Mouse (Mus musculus): ENCODE data around the gene Tmem19. TPM values are rescaled to one million over a fixed set of nuclear protein-coding genes. Genes with fewer than 3 reads are reported as not detected.

Gene Tmem19
- polyA plus RNA-seq, 1 experiment from 2014 or later = 29.3 TPM

- Histone ChIP-seq H3K36me3 (no peaks in the 10 kb centered on the region), H3K4me3 (peak within 1 kb of the TSS; percentile 80), H3K9ac (peak within 1 kb of the TSS; percentile 73), H3K27me3 (no peaks in the 10 kb centered on the region), H3K9me3 (no peaks in the 10 kb centered on the region), H3K27ac (peak within 1 kb of the TSS; percentile 96), H3K4me1 (peaks cover 28% of the 10 kb centered on the region), H3K4me2 (peak within 1 kb of the TSS; percentile 78)
- ATAC-seq (ENCODE audit: borderline replicate concordance, extremely low read depth, low FRiP score, low TSS enrichment) = peak; percentile 94
- under 1% methylated on average over 42 of the region's 48 CpGs for WGBS
Measured at GRCm38 (mm10) chr10:115315473-115316171, 46.7 kb downstream of the Tmem19 start, which contains the start of gene Rab21. Gene Rab21, minus strand, starts transcription at chr10:115315594.

- under 1% methylated on average over 50 of the region's 73 CpGs for WGBS
- H3K9ac ChIP-seq = peak overlapping the region; percentile 73
- peak overlapping the region; percentile 78 for H3K4me2 ChIP-seq
- H3K4me1 ChIP-seq = peaks cover 28% of the 10 kb centered on the region
- no peaks in the 10 kb centered on the region for H3K27me3 ChIP-seq
- H3K27ac ChIP-seq = peak overlapping the region; percentile 96
- H3K4me3 ChIP-seq = peak overlapping the region; percentile 80
- no peaks in the 10 kb centered on the region for H3K36me3 ChIP-seq
- peak; percentile 70; the same call in 1 of the 2 replicates for ATAC-seq (ENCODE audit: borderline replicate concordance, extremely low read depth, low FRiP score, low TSS enrichment)
- H3K9me3 ChIP-seq = no peaks in the 10 kb centered on the region
Measured at GRCm38 (mm10) chr10:115314582-115315452, 47.5 kb downstream of the Tmem19 start.

GRCm38 (mm10) chr10:115314287-115314581 is 48.1 kb downstream of the Tmem19 start:
- H3K27ac ChIP-seq = no peak overlapping the region
- H3K4me3 ChIP-seq = peak overlapping the region; percentile 80
- 10% methylated on average over 6 of the region's 6 CpGs for WGBS
- no peaks in the 10 kb centered on the region for H3K9me3 ChIP-seq
- H3K27me3 ChIP-seq = no peaks in the 10 kb centered on the region
- no peak for ATAC-seq (ENCODE audit: borderline replicate concordance, extremely low read depth, low FRiP score, low TSS enrichment)
- peaks cover 28% of the 10 kb centered on the region for H3K4me1 ChIP-seq
- peak overlapping the region; percentile 78 for H3K4me2 ChIP-seq
- H3K9ac ChIP-seq = peak overlapping the region; percentile 73
- H3K36me3 ChIP-seq = no peaks in the 10 kb centered on the region

- ATAC-seq (ENCODE audit: borderline replicate concordance, extremely low read depth, low FRiP score, low TSS enrichment) = no peak
- H3K27ac ChIP-seq = no peak overlapping the region
Measured at GRCm38 (mm10) chr10:115313641-115314286, 48.5 kb downstream of the Tmem19 start.

GRCm38 (mm10) chr10:115312732-115313131 is 49.6 kb downstream of the Tmem19 start:
- Histone ChIP-seq H3K9ac (no peak overlapping the region), H3K27me3 (no peaks in the 10 kb centered on the region), H3K4me1 (peaks cover 28% of the 10 kb centered on the region)

More at GRCm38 (mm10) chr10:115313641-115314286, 48.5 kb downstream of the Tmem19 start:
- peak overlapping the region; percentile 80 for H3K4me3 ChIP-seq
- peak overlapping the region; percentile 73 for H3K9ac ChIP-seq
- WGBS = 67% methylated on average over 14 of the region's 14 CpGs
- no peaks in the 10 kb centered on the region for H3K36me3 ChIP-seq
- no peaks in the 10 kb centered on the region for H3K9me3 ChIP-seq
- peak overlapping the region; percentile 78 for H3K4me2 ChIP-seq
- peaks cover 28% of the 10 kb centered on the region for H3K4me1 ChIP-seq
- no peaks in the 10 kb centered on the region for H3K27me3 ChIP-seq

GRCm38 (mm10) chr10:115312194-115312593 is 50.1 kb downstream of the Tmem19 start:
- WGBS = 69% methylated on average over 5 of the region's 5 CpGs
- ATAC-seq (ENCODE audit: borderline replicate concordance, extremely low read depth, low FRiP score, low TSS enrichment) = no peak
- Histone ChIP-seq H3K4me2 (no peak overlapping the region), H3K4me1 (peaks cover 28% of the 10 kb centered on the region), H3K9ac (no peak overlapping the region), H3K27me3 (no peaks in the 10 kb centered on the region), H3K36me3 (no peaks in the 10 kb centered on the region), H3K9me3 (no peaks in the 10 kb centered on the region), H3K27ac (no peak overlapping the region), H3K4me3 (no peak overlapping the region)

More at GRCm38 (mm10) chr10:115312732-115313131, 49.6 kb downstream of the Tmem19 start:
- 12% methylated on average over 3 of the region's 3 CpGs for WGBS
- H3K4me2 ChIP-seq = no peak overlapping the region
- H3K4me3 ChIP-seq = no peak overlapping the region
- no peaks in the 10 kb centered on the region for H3K9me3 ChIP-seq
- no peak overlapping the region for H3K27ac ChIP-seq
- no peak for ATAC-seq (ENCODE audit: borderline replicate concordance, extremely low read depth, low FRiP score, low TSS enrichment)
- no peaks in the 10 kb centered on the region for H3K36me3 ChIP-seq

GRCm38 (mm10) chr10:115311263-115311965 is 50.9 kb downstream of the Tmem19 start:
- H3K4me2 ChIP-seq = no peak overlapping the region
- 85% methylated on average over 14 of the region's 14 CpGs for WGBS
- no peaks in the 10 kb centered on the region for H3K9me3 ChIP-seq
- H3K27ac ChIP-seq = no peak overlapping the region
- no peak overlapping the region for H3K9ac ChIP-seq
- H3K27me3 ChIP-seq = no peaks in the 10 kb centered on the region
- H3K36me3 ChIP-seq = no peaks in the 10 kb centered on the region
- no peak for ATAC-seq (ENCODE audit: borderline replicate concordance, extremely low read depth, low FRiP score, low TSS enrichment)
- no peak overlapping the region for H3K4me3 ChIP-seq
- peaks cover 27% of the 10 kb centered on the region for H3K4me1 ChIP-seq

GRCm38 (mm10) chr10:115309191-115309590 is 53.1 kb downstream of the Tmem19 start:
- WGBS = 87% methylated on average over 4 of the region's 4 CpGs
- Histone ChIP-seq H3K27me3 (no peaks in the 10 kb centered on the region), H3K27ac (no peak overlapping the region), H3K36me3 (no peaks in the 10 kb centered on the region), H3K9ac (no peak overlapping the region), H3K4me2 (no peak overlapping the region), H3K4me1 (peaks cover 21% of the 10 kb centered on the region), H3K9me3 (no peaks in the 10 kb centered on the region), H3K4me3 (no peak overlapping the region)
- no peak for ATAC-seq (ENCODE audit: borderline replicate concordance, extremely low read depth, low FRiP score, low TSS enrichment)

- no peak overlapping the region for H3K9ac ChIP-seq
- 83% methylated on average over 7 of the region's 7 CpGs for WGBS
- H3K27me3 ChIP-seq = no peaks in the 10 kb centered on the region
- no peak overlapping the region for H3K4me2 ChIP-seq
- H3K4me1 ChIP-seq = peaks cover 3% of the 10 kb centered on the region
- no peak for ATAC-seq (ENCODE audit: borderline replicate concordance, extremely low read depth, low FRiP score, low TSS enrichment)
- H3K4me3 ChIP-seq = no peak overlapping the region
- no peak overlapping the region for H3K27ac ChIP-seq
- no peaks in the 10 kb centered on the region for H3K36me3 ChIP-seq
- no peaks in the 10 kb centered on the region for H3K9me3 ChIP-seq
Measured at GRCm38 (mm10) chr10:115307331-115307875, 54.9 kb downstream of the Tmem19 start.

GRCm38 (mm10) chr10:115298683-115299082 is 63.6 kb downstream of the Tmem19 start:
- ATAC-seq (ENCODE audit: borderline replicate concordance, extremely low read depth, low FRiP score, low TSS enrichment) = no peak
- Histone ChIP-seq H3K9me3 (no peaks in the 10 kb centered on the region), H3K36me3 (peaks cover 36% of the 10 kb centered on the region), H3K27me3 (no peaks in the 10 kb centered on the region), H3K4me3 (no peak overlapping the region), H3K4me2 (no peak overlapping the region), H3K4me1 (no peaks in the 10 kb centered on the region), H3K9ac (no peak overlapping the region), H3K27ac (no peak overlapping the region)
- WGBS = 89% methylated on average over 4 of the region's 4 CpGs

GRCm38 (mm10) chr10:115297582-115297981 is 64.7 kb downstream of the Tmem19 start:
- no peak overlapping the region for H3K27ac ChIP-seq
- H3K36me3 ChIP-seq = peaks cover 44% of the 10 kb centered on the region
- WGBS = 83% methylated on average over 5 of the region's 5 CpGs
- no peak overlapping the region for H3K4me2 ChIP-seq
- H3K9ac ChIP-seq = no peak overlapping the region
- no peaks in the 10 kb centered on the region for H3K9me3 ChIP-seq
- H3K27me3 ChIP-seq = no peaks in the 10 kb centered on the region
- H3K4me1 ChIP-seq = no peaks in the 10 kb centered on the region
- ATAC-seq (ENCODE audit: borderline replicate concordance, extremely low read depth, low FRiP score, low TSS enrichment) = no peak; the same call in 1 of the 2 replicates
- no peak overlapping the region for H3K4me3 ChIP-seq
